Mouse (Mus musculus) stomach, embryonic 16.5 days (tissue): ENCODE measurements around the gene Slc35a1. TPM values are rescaled to one million over a fixed set of nuclear protein-coding genes. Genes with fewer than 3 reads are reported as not detected.
"Not testable (repeated sequence)": the region's sequence is repeated elsewhere in the genome, so short reads cannot be mapped to it uniquely, and the experiment has no call there.

Source experiments
- ATAC-seq: fragments of 200-750 bp; cut with Nextera tagmentation; 2 replicates; pipeline ENCODE4 v1.8.0; 2017; ENCODE audit warnings: moderate number of reproducible peaks, moderate TSS enrichment; ENCODE audit not compliant: insufficient read depth, low FRiP score
- H3K27ac ChIP-seq: fragments of 300-500 bp; sonication (generic); 2 replicates; pipeline ENCODE4 v1.5.1; 2014; ENCODE audit warnings: low read length
- H3K27me3 ChIP-seq: fragments of 300-500 bp; sonication (generic); 2 replicates; pipeline ENCODE4 v1.6.1; 2014; ENCODE audit warnings: low read length, control low read depth, mixed read lengths; ENCODE audit not compliant: control insufficient read depth, insufficient read depth
- H3K36me3 ChIP-seq: fragments of 300-500 bp; sonication (generic); 2 replicates; pipeline ENCODE4 v1.6.1; 2014; ENCODE audit warnings: low read length; ENCODE audit not compliant: control insufficient read depth, insufficient read depth
- H3K4me1 ChIP-seq: fragments of 300-500 bp; sonication (generic); 2 replicates; pipeline ENCODE4 v1.6.1; 2014; ENCODE audit warnings: low read length, control low read depth, mixed read lengths; ENCODE audit not compliant: control insufficient read depth, insufficient read depth
- H3K4me2 ChIP-seq: fragments of 300-500 bp; sonication (generic); 2 replicates; pipeline ENCODE4 v1.6.1; 2014; ENCODE audit warnings: low read depth, low read length, mixed read lengths
- H3K4me3 ChIP-seq: fragments of 300-500 bp; sonication (generic); replicated peaks from 2 replicates; pipeline ENCODE4 v1.5.1; 2014; ENCODE audit warnings: mild to moderate bottlenecking, low read length
- H3K9ac ChIP-seq: fragments of 300-500 bp; sonication (generic); 2 replicates; pipeline ENCODE4 v1.6.1; 2014; ENCODE audit warnings: low read length
- H3K9me3 ChIP-seq: fragments of 300-500 bp; sonication (generic); replicated peaks from 2 replicates; pipeline ENCODE4 v1.6.1; 2016; ENCODE audit warnings: low read length, control low read depth; ENCODE audit not compliant: control insufficient read depth
- WGBS: fragments of 180-500 bp; shearing (Covaris S2); extraction: QIAGEN DNeasy Blood & Tissue Kit; methylation state at CpG from one replicate; pipeline ENCODE4 v1.1.7; 2014; 5-methylcytosine and 5-hydroxymethylcytosine counted together
- polyA plus RNA-seq: library from polyadenylated mRNA; unstranded; fragments of >200 nt; fragmentation: Nextera tagmentation; extraction: Ambion mirVana; gene quantifications from 2 replicates; pipeline ENCODE4 v1.2.1, GENCODE M21; 2015

Slc35a1 gene
- polyA plus RNA-seq = 67.3 and 84.3 TPM in 2 replicates

GRCm38 (mm10) chr4:34686874-34687567, at the start of gene Slc35a1:
TSS of gene Slc35a1 (minus strand) at chr4:34687438.
- Histone ChIP-seq H3K9me3 (no peaks in the 10 kb centered on the region), H3K27me3 (no peaks in the 10 kb centered on the region), H3K36me3 (0 out of 2 replicates have a peak, but pooled peaks cover 2% of the 10 kb centered on the region), H3K4me3 (peak within 1 kb of the TSS; percentile 81), H3K4me2 (peak within 1 kb of the TSS; percentile 60), H3K9ac (peak within 1 kb of the TSS; percentile 95), H3K4me1 (peaks cover 5% of the 10 kb centered on the region; the same call in 1 of the 2 replicates), H3K27ac (peak within 1 kb of the TSS; percentile 91)
- WGBS = under 1% methylated on average over 64 of the region's 65 CpGs
- ATAC-seq = peak; percentile 95

- H3K9me3 ChIP-seq = no peaks in the 10 kb centered on the region
- H3K27me3 ChIP-seq = no peaks in the 10 kb centered on the region
- H3K9ac ChIP-seq = no peak overlapping the region
- ATAC-seq = no peak
- no peak overlapping the region for H3K4me2 ChIP-seq
- H3K27ac ChIP-seq = no peak overlapping the region
- no peaks in the 10 kb centered on the region for H3K4me1 ChIP-seq
- WGBS = 67% methylated on average over 3 of the region's 3 CpGs
- no peaks in the 10 kb centered on the region for H3K36me3 ChIP-seq
- H3K4me3 ChIP-seq = no peak overlapping the region
These were observed 47.2 kb upstream of the Slc35a1 start for GRCm38 (mm10) chr4:34734461-34734860.

- 29% methylated on average over 2 of the region's 2 CpGs for WGBS
- H3K4me2 ChIP-seq, ATAC-seq, H3K4me1 ChIP-seq, H3K9me3 ChIP-seq, H3K9ac ChIP-seq, H3K36me3 ChIP-seq, H3K27me3 ChIP-seq, H3K27ac ChIP-seq, H3K4me3 ChIP-seq: not testable (repeated sequence)
These were observed 46.2 kb upstream of the Slc35a1 start for GRCm38 (mm10) chr4:34733415-34733814.

GRCm38 (mm10) chr4:34729851-34730341, 42.7 kb upstream of the Slc35a1 start, which contains the start of gene Cfap206:
TSS of gene Cfap206 (minus strand) at chr4:34730206.
- ATAC-seq = peak; percentile 96
- Histone ChIP-seq H3K9me3 (no peaks in the 10 kb centered on the region), H3K4me1 (no peaks in the 10 kb centered on the region), H3K4me2 (peak within 1 kb of the TSS; percentile 92), H3K9ac (peak within 1 kb of the TSS; percentile 37), H3K36me3 (no peaks in the 10 kb centered on the region), H3K27me3 (no peaks in the 10 kb centered on the region; the same call in 1 of the 2 replicates), H3K27ac (no peak within 1 kb of the TSS), H3K4me3 (peak within 1 kb of the TSS; percentile 49)
- under 1% methylated on average over 38 of the region's 38 CpGs for WGBS

GRCm38 (mm10) chr4:34725710-34726109, 38.5 kb upstream of the Slc35a1 start:
- H3K27ac ChIP-seq, H3K36me3 ChIP-seq, H3K9ac ChIP-seq, H3K9me3 ChIP-seq, ATAC-seq, H3K27me3 ChIP-seq, H3K4me3 ChIP-seq, H3K4me1 ChIP-seq, H3K4me2 ChIP-seq: not testable (repeated sequence)
- WGBS = 84% methylated on average over 3 of the region's 3 CpGs

GRCm38 (mm10) chr4:34724306-34724705, 37.1 kb upstream of the Slc35a1 start:
- H3K4me1 ChIP-seq = no peaks in the 10 kb centered on the region
- no peak for ATAC-seq
- 65% methylated on average over 4 of the region's 4 CpGs for WGBS
- no peak overlapping the region for H3K27ac ChIP-seq
- H3K9me3 ChIP-seq = 0 out of 2 replicates have a peak, but pooled peaks cover 5% of the 10 kb centered on the region
- no peaks in the 10 kb centered on the region for H3K36me3 ChIP-seq
- no peak overlapping the region for H3K4me2 ChIP-seq
- no peak overlapping the region for H3K9ac ChIP-seq
- H3K4me3 ChIP-seq = no peak overlapping the region
- no peaks in the 10 kb centered on the region; the same call in 1 of the 2 replicates for H3K27me3 ChIP-seq

- H3K9me3 ChIP-seq = 0 out of 2 replicates have a peak, but pooled peaks cover 9% of the 10 kb centered on the region
- ATAC-seq = no peak
- H3K4me2 ChIP-seq = no peak overlapping the region
- no peak overlapping the region for H3K4me3 ChIP-seq
- WGBS = 62% methylated on average over 4 of the region's 4 CpGs
- H3K27me3 ChIP-seq = no peaks in the 10 kb centered on the region; the same call in 1 of the 2 replicates
- H3K9ac ChIP-seq = no peak overlapping the region
- H3K36me3 ChIP-seq = no peaks in the 10 kb centered on the region
- no peak overlapping the region for H3K27ac ChIP-seq
- no peaks in the 10 kb centered on the region for H3K4me1 ChIP-seq
These were observed 35.9 kb upstream of the Slc35a1 start for GRCm38 (mm10) chr4:34723186-34723585.

GRCm38 (mm10) chr4:34720127-34720895, 33.1 kb upstream of the Slc35a1 start:
- no peaks in the 10 kb centered on the region for H3K36me3 ChIP-seq
- H3K4me2 ChIP-seq = no peak overlapping the region
- H3K4me3 ChIP-seq = no peak overlapping the region
- H3K27me3 ChIP-seq = no peaks in the 10 kb centered on the region
- H3K9ac ChIP-seq = no peak overlapping the region
- H3K27ac ChIP-seq = no peak overlapping the region
- 86% methylated on average over 7 of the region's 7 CpGs for WGBS
- no peaks in the 10 kb centered on the region for H3K4me1 ChIP-seq
- ATAC-seq = no peak
- H3K9me3 ChIP-seq = 0 out of 2 replicates have a peak, but pooled peaks cover 9% of the 10 kb centered on the region

- WGBS = 96% methylated on average over 12 of the region's 12 CpGs
- H3K27ac ChIP-seq = no peak overlapping the region
- H3K9me3 ChIP-seq = 0 out of 2 replicates have a peak, but pooled peaks cover 9% of the 10 kb centered on the region
- H3K4me1 ChIP-seq = no peaks in the 10 kb centered on the region
- no peak overlapping the region for H3K9ac ChIP-seq
- no peaks in the 10 kb centered on the region for H3K27me3 ChIP-seq
- no peak for ATAC-seq
- no peak overlapping the region for H3K4me3 ChIP-seq
- H3K4me2 ChIP-seq = no peak overlapping the region
- no peaks in the 10 kb centered on the region for H3K36me3 ChIP-seq
These were observed 32.2 kb upstream of the Slc35a1 start for GRCm38 (mm10) chr4:34719421-34719820.
